Mouse (Mus musculus) brain, embryonic 18.5 days (tissue): ENCODE measurements at regions not wholly inside any gene's neighbourhood (a gene's known extent, or its start where the extent isn't known, plus 50 kb on each side); places are given as distances from the start of the nearest gene placed in this dataset.
A peak's percentile ranks its signal among the peaks of the same experiment; 100 is the strongest.

Experiments used
- DNase-seq: peaks from one replicate; pipeline ENCODE4 v3.0.0-alpha.2; 2012; ENCODE audit warnings: low read depth, low spot score

DNA sequence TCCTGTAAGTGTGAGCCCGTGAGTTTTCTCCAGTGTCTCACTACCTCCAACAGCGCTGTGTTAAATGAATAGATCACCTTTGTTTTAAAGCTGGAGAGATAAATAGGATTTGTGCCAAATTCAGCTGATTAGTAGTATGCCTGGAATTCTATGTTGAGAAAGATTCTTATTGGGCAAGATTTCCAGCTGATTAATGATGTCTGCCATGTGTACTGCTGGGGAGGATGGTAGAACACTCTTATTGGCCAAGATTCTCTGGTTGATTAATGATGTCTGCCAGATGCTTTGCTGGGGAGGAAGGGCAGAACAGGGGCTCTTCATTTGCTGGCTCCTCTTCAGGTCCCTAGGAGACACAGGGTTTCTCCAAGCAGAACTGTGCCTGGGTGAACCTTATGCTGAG, 158.9 kb upstream of the Bmper start:
- no peak for DNase-seq

GRCm38 (mm10) chr9:23064811-23065210, 158.1 kb upstream of the Bmper start:
- DNase-seq, result no peak

- DNase-seq, result no peak
Observed at GRCm38 (mm10) chr9:23068101-23068791, 154.6 kb upstream of the Bmper start.

- no peak for DNase-seq
Observed at GRCm38 (mm10) chr9:23069161-23069560, 153.7 kb upstream of the Bmper start.

DNA sequence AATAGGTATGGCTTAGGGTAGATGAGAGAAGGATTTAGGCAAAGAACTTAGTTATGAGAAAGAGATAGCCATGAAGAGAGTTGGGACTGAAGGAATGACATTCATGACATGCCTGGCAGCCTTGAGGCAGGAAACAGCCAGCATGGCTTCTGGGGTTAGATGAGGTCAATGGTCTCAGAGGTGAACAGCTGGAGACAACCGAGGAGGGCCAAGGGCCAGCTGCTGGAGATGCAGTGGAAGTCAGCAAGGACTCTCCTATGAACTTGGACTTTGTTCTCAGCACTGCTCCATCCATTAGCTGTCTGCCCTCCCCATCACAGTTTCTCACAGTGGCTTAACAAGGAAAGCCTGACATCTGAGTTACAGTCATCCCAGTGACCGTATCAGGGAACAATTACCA, 151.9 kb upstream of the Bmper start:
- no peak for DNase-seq

DNA sequence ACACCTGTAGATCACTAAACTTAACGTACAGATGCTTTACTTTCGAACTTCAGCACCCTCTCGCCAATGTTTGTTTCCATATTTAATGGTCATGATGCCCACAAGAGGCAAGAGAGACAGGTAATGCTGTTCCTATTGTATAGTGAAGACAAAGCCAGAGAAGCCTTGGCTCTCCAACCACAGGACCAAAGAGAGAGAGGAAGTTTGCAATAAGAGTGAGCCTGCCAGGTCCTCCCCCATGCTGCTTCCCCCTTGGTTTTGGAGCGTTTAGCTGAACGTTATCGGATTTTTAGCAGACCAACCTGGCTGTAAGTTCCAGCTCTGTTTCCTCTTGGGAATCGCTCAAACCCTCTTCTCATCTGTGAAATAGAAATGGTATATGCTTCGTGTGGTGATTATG, 150.1 kb upstream of the Bmper start:
- no peak for DNase-seq

DNA sequence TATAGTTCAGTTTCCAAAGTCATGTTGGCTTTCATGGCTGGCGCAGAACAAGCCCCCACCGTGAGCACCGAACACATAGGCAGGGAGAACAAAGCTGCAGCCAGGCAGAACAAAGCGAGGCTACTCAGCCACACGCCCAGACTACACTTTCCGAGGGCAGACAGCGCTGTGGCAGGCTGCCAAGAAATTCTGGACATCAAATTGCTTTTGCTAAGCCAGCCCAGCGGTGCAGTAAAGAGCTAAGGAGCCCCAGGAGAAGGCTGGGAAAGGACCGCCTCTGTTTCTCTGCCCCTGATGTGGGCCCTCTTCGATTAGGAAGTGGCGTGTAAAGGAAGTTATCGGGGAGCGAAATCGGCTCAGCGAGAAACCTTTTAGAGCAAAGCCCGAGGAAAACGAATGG, 139.3 kb upstream of the Bmper start:
- DNase-seq, result no peak

- no peak for DNase-seq
Observed at GRCm38 (mm10) chr9:23089339-23089738, 133.5 kb upstream of the Bmper start.

DNA sequence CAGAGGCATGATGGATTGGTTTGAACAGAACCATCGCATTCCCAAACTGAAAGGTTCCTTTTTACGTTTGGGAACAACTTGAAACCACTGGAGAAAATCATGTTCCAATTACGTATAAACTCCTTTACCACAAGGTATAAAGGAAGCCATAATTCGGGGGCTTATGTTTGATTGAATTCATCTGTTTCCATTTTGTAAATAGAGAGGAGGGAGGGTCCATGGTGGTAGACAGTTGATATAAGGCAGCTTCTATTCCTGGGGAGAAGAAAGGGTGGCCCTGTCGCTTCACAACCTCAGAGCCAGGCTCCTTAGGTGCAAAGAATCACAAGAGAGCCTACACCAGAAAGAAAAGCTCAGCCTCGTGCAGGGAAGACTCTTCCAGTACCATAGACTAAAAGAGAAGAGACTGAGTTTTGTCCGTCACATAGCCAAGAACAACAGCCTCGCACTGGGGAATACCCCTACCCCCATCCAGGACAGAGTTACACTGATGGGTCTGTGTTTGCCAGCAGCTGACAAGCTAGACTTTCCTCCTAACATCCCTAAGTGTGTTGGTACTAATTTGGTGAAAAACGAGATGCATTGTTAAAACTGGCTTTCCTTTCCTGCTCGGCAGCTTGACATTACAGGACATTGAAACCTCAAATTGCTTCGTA, 125.6 kb upstream of the Bmper start:
- DNase-seq, result no peak

DNA sequence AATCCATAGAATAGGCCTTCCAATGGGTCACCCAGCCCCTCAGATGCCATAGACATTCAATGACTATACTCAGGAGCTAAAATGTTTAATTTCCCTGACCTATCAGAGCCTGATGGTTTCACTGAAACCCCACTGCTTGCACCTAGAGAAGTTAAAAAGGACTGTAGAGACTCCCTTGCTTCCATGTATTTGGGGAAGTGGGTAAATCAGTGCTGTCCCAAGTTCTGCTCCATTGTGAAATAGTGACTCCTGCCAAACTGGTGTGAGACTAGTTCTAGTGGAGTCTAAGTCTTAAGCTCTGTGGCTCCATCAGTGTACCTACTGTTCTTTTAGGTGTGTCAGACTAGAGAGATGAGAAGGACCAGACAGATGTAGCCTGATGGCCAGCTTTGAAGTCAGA, 121.3 kb upstream of the Bmper start:
- DNase-seq, result no peak

DNA sequence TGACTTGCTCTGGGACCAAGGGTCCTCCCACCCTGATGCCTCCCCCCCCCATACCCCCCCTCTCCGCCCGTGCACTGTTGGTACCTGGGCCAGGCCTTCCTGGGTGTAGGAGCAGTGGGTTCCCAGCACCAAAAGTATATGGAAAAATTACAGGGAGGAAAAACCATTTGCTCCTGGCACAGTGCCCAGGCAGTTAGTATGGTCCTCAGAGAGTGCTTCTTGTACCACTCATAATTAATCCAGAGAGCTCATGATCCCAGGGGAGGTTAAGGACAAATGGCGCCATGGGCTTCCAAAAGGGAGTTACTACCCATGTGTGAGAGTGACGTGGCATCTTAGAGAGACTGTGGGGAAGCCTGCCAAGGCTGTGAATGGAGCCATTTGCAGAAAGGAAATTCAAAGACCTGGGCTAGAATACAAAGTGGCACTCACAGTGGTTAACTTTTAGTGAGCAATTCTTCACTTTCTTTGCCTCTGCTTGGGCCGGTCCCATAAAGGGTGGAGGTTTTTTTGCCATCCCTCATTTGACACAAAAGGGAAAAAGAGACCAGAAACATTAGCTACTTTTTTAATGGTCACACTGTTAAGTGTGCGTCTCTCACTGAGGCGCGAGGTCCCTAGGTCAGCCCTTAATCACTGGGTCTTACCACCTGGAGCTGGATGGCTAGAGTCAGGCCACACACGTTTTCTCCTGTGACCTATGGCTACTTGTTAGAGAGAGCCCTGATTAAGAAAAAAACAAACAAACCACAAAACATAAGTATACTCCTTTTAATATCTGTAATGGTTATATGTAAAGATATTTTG, 120.7 kb upstream of the Bmper start:
- DNase-seq, result peak; percentile 26

GRCm38 (mm10) chr9:23111500-23111899, 111.4 kb upstream of the Bmper start:
- no peak for DNase-seq

DNA sequence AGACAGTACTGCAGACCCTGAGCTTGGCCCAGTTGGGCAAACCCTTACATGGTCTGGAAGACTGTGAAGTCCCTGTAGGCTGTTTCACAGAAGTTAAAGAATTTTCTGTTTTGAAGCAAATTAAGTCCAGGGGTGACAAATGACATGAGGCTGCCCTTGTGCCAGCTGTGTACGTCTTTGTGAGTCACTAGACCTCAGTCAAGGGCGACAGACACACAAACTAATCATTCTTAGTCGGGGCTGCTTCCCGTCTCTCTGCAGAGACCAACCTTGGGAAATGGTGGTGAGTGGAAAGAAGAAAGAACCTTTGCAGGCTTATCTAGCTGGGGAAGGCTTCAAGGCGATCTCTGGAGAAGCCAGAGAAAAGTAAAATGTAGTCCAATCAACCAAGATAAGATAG, 107.8 kb upstream of the Bmper start:
- DNase-seq, result no peak

- DNase-seq, result no peak
Observed at GRCm38 (mm10) chr9:23115540-23115939, 107.3 kb upstream of the Bmper start.

- no peak for DNase-seq
Observed at GRCm38 (mm10) chr9:23116311-23116710, 106.6 kb upstream of the Bmper start.

DNA sequence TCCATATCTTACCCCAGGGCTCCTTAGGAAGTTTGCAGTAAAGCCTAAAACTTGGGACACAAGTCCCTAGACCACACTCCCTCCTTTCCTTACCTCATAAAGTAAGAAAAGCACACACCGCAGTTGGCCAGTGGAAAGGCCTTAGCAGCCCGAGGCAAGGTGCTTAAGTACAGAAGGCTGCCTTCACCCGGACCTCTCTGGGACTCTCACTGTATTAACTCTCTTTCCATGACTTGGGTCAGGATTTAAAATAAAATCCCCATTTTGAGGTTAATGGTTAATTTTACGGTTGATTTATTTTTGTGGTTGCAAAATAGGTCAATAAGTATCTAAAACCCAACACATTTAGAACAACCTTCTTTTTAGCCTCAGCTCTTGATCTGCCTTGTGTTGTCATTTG, 103.1 kb upstream of the Bmper start:
- DNase-seq, result no peak

DNA sequence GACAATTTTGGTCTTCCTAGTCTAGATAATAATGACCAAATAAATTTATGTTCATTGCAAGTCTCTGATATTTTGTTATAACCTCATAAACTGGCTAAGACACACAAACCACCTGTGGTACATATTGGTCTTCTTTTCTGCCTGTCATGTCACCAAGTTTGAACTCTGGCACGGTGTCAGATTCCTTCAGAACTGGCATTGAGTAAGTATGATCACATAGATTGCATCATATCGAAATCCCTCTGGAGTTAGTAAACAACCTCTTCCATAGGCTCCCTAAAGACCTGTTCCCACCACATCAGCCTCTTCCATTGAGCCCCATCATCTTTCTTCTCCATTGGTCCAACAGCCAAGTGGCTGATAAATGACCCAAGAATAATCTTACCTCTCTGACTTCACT, 102.1 kb upstream of the Bmper start:
- no peak for DNase-seq

DNA sequence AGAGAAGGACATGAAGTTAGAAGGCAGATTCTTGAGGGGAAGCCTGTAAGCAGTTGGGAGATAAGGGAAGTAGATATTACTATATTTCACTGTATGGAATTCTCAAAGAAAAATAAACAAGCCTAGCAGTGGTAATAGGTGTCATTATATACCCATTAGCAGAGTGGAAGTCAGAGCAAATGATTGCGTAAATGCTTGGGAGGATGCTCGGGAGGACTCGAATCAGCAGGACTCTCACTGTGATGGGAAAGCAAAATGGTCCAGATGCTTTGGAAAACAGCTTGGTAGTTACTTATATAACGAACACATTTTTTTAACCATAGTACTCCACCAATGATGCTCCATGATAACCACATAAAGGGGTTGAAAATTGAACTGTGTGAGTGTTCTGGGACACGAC, 100.4 kb upstream of the Bmper start:
- DNase-seq, result no peak

GRCm38 (mm10) chr9:23123452-23123851, 99.4 kb upstream of the Bmper start:
- no peak for DNase-seq

GRCm38 (mm10) chr9:23125761-23126704, 96.8 kb upstream of the Bmper start:
- no peak for DNase-seq

GRCm38 (mm10) chr9:23127338-23128017, 95.4 kb upstream of the Bmper start:
- peak; percentile 54 for DNase-seq
